Mouse (Mus musculus): ENCODE measurements around the gene Gm572. TPM values are rescaled to one million over a fixed set of nuclear protein-coding genes. Genes with fewer than 3 reads are reported as not detected.
A peak's percentile ranks its signal among the peaks of the same experiment; 100 is the strongest.

Gm572 gene
- polyA plus RNA-seq, 1 experiment from 2014 or later, result not detected

GRCm38 (mm10) chr4:148609805-148610204 is 33.3 kb upstream of the Gm572 start:
- no peak for ATAC-seq (replicated peaks; ENCODE audit: low FRiP score, low read depth)

DNA sequence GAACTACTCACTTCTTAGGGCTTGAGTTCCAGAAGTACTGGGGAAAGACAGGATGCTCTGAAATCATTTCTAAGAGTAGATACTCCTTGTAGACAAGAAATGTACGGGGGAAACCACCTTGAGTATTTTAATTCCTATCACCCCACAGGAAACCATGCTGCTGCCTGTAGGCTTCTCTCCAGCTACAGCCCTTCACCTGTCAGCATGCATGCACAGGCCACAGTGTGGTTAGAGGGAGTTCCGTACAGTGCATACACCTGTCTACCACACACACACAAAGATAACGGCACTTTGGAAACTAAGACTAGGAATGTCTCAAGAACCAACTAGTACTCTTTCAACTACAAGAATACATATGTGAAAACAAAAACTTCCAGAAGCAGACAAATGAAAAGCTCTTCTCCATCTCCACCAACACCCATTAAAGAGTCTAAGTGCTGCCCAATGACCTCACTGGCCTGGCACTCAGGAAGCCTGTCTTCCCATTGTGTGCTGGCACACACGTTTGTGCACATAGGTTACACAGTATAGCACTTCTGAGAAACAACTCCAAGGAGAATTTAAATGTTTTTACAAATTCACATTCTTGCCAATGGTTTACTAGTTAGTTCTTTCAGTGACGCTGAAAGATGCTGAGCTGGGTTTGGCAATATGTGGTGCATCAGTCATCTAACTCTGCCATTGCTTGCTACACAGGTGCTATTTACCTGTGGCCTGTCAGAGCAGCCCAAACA is 32.3 kb upstream of the Gm572 start:
- TF ChIP-seq CTCF (IDR thresholded peaks at IDR 0.05; ENCODE audit: low read depth), result no peak
- Histone ChIP-seq H3K4me1 (replicated peaks; ENCODE audit: insufficient read depth, low read length) (0 out of 2 replicates have a peak, but pooled peaks cover 5% of the 10 kb centered on the region), H3K36me3 (ENCODE audit: insufficient read depth, low read length) (peaks cover 8% of the 10 kb centered on the region; the same call in 1 of the 2 replicates), H3K4me2 (ENCODE audit: low read length) (no peak overlapping the region), H3K9ac (ENCODE audit: low read depth, low read length) (no peak overlapping the region), H3K27me3 (ENCODE audit: insufficient read depth, low read length) (no peaks in the 10 kb centered on the region), H3K9me3 (replicated peaks; ENCODE audit: low read length) (no peaks in the 10 kb centered on the region), H3K27ac (0 out of 2 replicates have a peak overlapping the region, but pooled peaks have one; percentile 31), H3K4me3 (replicated peaks; ENCODE audit: low read depth, low read length) (no peak overlapping the region)
- no peak for ATAC-seq (replicated peaks; ENCODE audit: low FRiP score, low read depth)
- WGBS, result 66% methylated on average over 5 of the region's 5 CpGs
- DNase-seq (ENCODE audit: low spot score), result no peak

More at GRCm38 (mm10) chr4:148609805-148610204, 33.3 kb upstream of the Gm572 start:
- 0 out of 2 replicates have a peak overlapping the region, but pooled peaks have one; percentile 18 for H3K9ac ChIP-seq (ENCODE audit: low read depth, low read length)
- H3K4me3 ChIP-seq (replicated peaks; ENCODE audit: low read depth, low read length), result no peak overlapping the region
- H3K36me3 ChIP-seq (ENCODE audit: insufficient read depth, low read length), result peaks cover 8% of the 10 kb centered on the region; the same call in 1 of the 2 replicates
- no peak for TF ChIP-seq CTCF (IDR thresholded peaks at IDR 0.05; ENCODE audit: low read depth)
- 0 out of 2 replicates have a peak overlapping the region, but pooled peaks have one; percentile 61 for H3K27ac ChIP-seq
- peak; percentile 22 for DNase-seq (ENCODE audit: low spot score)
- WGBS, result 70% methylated on average over 5 of the region's 5 CpGs
- no peaks in the 10 kb centered on the region for H3K27me3 ChIP-seq (ENCODE audit: insufficient read depth, low read length)
- H3K9me3 ChIP-seq (replicated peaks; ENCODE audit: low read length), result no peaks in the 10 kb centered on the region
- no peak overlapping the region for H3K4me2 ChIP-seq (ENCODE audit: low read length)
- H3K4me1 ChIP-seq (replicated peaks; ENCODE audit: insufficient read depth, low read length), result 0 out of 2 replicates have a peak, but pooled peaks cover 5% of the 10 kb centered on the region

DNA sequence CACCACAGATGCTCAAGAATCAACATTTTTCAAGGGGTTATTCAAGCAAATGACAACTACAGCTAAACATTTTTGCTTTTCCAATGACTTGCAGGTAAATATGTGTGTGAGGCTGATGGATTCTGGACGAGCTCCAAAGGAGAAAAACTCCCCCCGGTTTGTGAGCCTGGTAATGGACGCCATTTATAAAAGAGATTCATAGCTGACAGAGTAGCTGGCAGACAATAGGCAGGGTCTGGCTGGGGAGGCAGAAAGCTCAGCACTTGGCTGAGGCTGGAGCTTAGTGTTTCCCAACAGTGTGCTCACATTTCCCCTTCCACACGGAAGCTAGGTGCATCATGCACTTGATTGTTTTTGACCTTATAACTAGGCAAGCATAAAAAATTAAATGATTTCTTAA is 30.6 kb upstream of the Gm572 start:
- Histone ChIP-seq H3K4me1 (replicated peaks; ENCODE audit: insufficient read depth, low read length) (0 out of 2 replicates have a peak, but pooled peaks cover 5% of the 10 kb centered on the region), H3K9ac (ENCODE audit: low read depth, low read length) (no peak overlapping the region), H3K27ac (no peak overlapping the region), H3K4me3 (replicated peaks; ENCODE audit: low read depth, low read length) (no peak overlapping the region), H3K4me2 (ENCODE audit: low read length) (no peak overlapping the region), H3K36me3 (ENCODE audit: insufficient read depth, low read length) (peaks cover 14% of the 10 kb centered on the region; the same call in 1 of the 2 replicates), H3K9me3 (replicated peaks; ENCODE audit: low read length) (no peaks in the 10 kb centered on the region), H3K27me3 (ENCODE audit: insufficient read depth, low read length) (no peaks in the 10 kb centered on the region)
- no peak for TF ChIP-seq CTCF (IDR thresholded peaks at IDR 0.05; ENCODE audit: low read depth)
- no peak for ATAC-seq (replicated peaks; ENCODE audit: low FRiP score, low read depth)
- WGBS, result 33% methylated on average over 4 of the region's 4 CpGs
- DNase-seq (ENCODE audit: low spot score), result no peak

GRCm38 (mm10) chr4:148613738-148614137 is 29.4 kb upstream of the Gm572 start:
- 0 out of 2 replicates have a peak, but pooled peaks cover 2% of the 10 kb centered on the region for H3K4me1 ChIP-seq (replicated peaks; ENCODE audit: insufficient read depth, low read length)
- 82% methylated on average over 9 of the region's 9 CpGs for WGBS
- ATAC-seq (replicated peaks; ENCODE audit: low FRiP score, low read depth) (no peak), DNase-seq (ENCODE audit: low spot score) (no peak)
- no peak for TF ChIP-seq CTCF (IDR thresholded peaks at IDR 0.05; ENCODE audit: low read depth)
- no peaks in the 10 kb centered on the region for H3K27me3 ChIP-seq (ENCODE audit: insufficient read depth, low read length)
- no peak overlapping the region for H3K4me3 ChIP-seq (replicated peaks; ENCODE audit: low read depth, low read length)
- H3K4me2 ChIP-seq (ENCODE audit: low read length), result no peak overlapping the region
- H3K9me3 ChIP-seq (replicated peaks; ENCODE audit: low read length), result no peaks in the 10 kb centered on the region
- H3K9ac ChIP-seq (ENCODE audit: low read depth, low read length), result no peak overlapping the region
- H3K36me3 ChIP-seq (ENCODE audit: insufficient read depth, low read length), result peaks cover 21% of the 10 kb centered on the region; the same call in 1 of the 2 replicates
- H3K27ac ChIP-seq, result no peak overlapping the region

DNA sequence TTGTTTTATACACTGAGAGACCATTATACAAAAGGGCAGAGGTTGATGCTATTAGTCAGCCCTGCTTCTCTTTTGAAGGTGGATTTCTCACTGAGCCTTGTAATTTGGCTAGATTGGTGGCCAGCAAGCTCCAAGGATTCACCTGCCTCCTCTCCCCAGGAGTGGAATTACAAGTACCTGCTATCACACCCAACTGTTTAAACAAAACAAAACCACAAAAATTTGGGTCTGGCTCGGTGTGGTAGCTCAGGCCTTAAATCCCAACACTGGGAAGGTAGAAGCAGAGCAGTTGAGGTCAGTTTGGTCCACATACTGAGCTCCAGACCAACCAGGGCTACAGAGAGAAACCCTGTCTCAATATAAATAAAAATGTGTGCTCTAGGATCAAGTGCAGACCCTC is 23.3 kb upstream of the Gm572 start:
- Histone ChIP-seq H3K9me3 (replicated peaks; ENCODE audit: low read length) (no peaks in the 10 kb centered on the region), H3K4me1 (replicated peaks; ENCODE audit: insufficient read depth, low read length) (peaks cover 9% of the 10 kb centered on the region; the same call in 1 of the 2 replicates), H3K4me2 (ENCODE audit: low read length) (no peak overlapping the region), H3K4me3 (replicated peaks; ENCODE audit: low read depth, low read length) (no peak overlapping the region), H3K27me3 (ENCODE audit: insufficient read depth, low read length) (no peaks in the 10 kb centered on the region), H3K9ac (ENCODE audit: low read depth, low read length) (no peak overlapping the region), H3K27ac (no peak overlapping the region), H3K36me3 (ENCODE audit: insufficient read depth, low read length) (peaks cover 62% of the 10 kb centered on the region)
- DNase-seq (ENCODE audit: low spot score) (no peak), ATAC-seq (replicated peaks; ENCODE audit: low FRiP score, low read depth) (no peak)
- TF ChIP-seq CTCF (IDR thresholded peaks at IDR 0.05; ENCODE audit: low read depth), result no peak
- WGBS, result 74% methylated on average over 1 of the region's 1 CpGs

DNA sequence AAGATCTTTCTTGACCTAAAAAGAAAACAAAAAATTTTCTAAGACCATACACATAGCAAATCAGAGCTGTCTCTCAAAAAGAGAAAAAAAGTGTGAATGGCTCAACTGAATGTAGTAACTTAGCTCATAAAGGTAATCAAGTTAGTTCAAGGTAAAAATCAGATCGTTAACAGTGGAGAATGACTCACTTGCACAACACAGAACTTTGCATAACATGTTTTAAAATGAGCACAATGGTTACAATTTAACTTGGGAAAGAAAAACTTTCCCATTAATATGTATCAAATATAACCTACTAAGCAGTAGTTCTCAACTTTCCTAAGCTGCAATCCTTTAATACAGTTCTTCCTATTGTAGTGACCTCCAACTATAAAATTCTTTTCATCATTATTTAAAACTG is 22.4 kb upstream of the Gm572 start:
- Histone ChIP-seq H3K36me3 (ENCODE audit: insufficient read depth, low read length) (peaks cover 62% of the 10 kb centered on the region), H3K9ac (ENCODE audit: low read depth, low read length) (no peak overlapping the region), H3K27me3 (ENCODE audit: insufficient read depth, low read length) (no peaks in the 10 kb centered on the region), H3K4me3 (replicated peaks; ENCODE audit: low read depth, low read length) (no peak overlapping the region), H3K4me2 (ENCODE audit: low read length) (no peak overlapping the region), H3K9me3 (replicated peaks; ENCODE audit: low read length) (no peaks in the 10 kb centered on the region), H3K27ac (no peak overlapping the region; the same call in 1 of the 2 replicates), H3K4me1 (replicated peaks; ENCODE audit: insufficient read depth, low read length) (peaks cover 12% of the 10 kb centered on the region)
- TF ChIP-seq CTCF (IDR thresholded peaks at IDR 0.05; ENCODE audit: low read depth), result no peak
- DNase-seq (ENCODE audit: low spot score) (no peak), ATAC-seq (replicated peaks; ENCODE audit: low FRiP score, low read depth) (no peak)
- 82% methylated on average over 1 of the region's 1 CpGs for WGBS

Measured in kidney, postnatal 0 days (tissue).